Mouse (Mus musculus): ENCODE measurements at regions not wholly inside any gene's neighbourhood (a gene's known extent, or its start where the extent isn't known, plus 50 kb on each side); places are given as distances from the start of the nearest gene placed in this dataset.

GRCm38 (mm10) chr8:35898493-35898892, 132.9 kb downstream of the Gm19410 start:
- TF ChIP-seq POLR2A (IDR thresholded peaks at IDR 0.05; ENCODE audit: low read depth, low read length) (no peak), CTCF (conservative IDR thresholded peaks at IDR 0.05; ENCODE audit: insufficient read depth, insufficient read length, low read depth, low read length) (no peak)
